Mouse (Mus musculus): ENCODE results near the gene Mmp20. TPM values are rescaled to one million over a fixed set of nuclear protein-coding genes. Genes with fewer than 3 reads are reported as not detected.

Gene Mmp20
- polyA plus RNA-seq, 1 experiment: not detected

DNA sequence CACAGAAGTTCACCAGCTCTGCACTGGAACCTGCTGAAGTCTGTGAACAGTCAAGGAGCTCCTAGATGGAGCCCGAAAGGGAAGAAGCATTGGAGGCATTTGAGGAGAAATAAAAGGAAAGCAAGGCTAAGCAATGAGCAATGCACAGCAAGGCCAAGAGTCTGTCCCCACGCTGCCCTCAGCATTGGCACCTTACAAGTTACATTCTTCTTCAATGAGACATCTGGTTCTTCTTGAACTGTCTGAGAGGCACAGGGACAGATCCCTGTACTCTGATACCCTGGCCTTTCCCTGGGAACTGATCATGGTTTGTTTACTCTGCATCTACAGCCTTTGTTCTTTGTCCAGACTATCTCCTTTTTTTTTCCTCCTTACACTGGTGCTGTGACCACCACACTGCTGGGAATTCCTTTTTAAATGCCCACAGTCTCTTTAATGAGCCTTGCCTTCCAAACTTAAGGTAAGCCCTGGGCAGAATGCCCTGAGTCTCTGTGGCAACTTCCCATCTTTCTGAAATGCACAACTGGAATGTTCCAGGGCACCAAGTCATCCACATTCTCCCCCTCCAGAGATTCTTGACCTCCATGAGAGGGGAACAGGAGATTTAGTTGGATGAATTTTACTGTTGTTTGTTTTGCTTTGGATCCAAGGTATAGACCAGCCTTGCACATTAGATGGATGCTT lies 50.3 kb downstream of the Mmp20 start:
- TF ChIP-seq TAL1 (IDR thresholded peaks at IDR 0.05; ENCODE audit: low read length) (no peak), GATA1 (IDR thresholded peaks at IDR 0.05; ENCODE audit: low read length) (no peak)
- Histone ChIP-seq H3K4me3 (replicated peaks) (no peak overlapping the region), H3K27me3 (ENCODE audit: control insufficient read depth) (no peaks in the 10 kb centered on the region), H3K9me3 (ENCODE audit: control insufficient read depth, low read length) (no peaks in the 10 kb centered on the region), H3K36me3 (ENCODE audit: control insufficient read depth) (no peaks in the 10 kb centered on the region), H3K4me1 (ENCODE audit: control insufficient read depth) (no peaks in the 10 kb centered on the region)

DNA sequence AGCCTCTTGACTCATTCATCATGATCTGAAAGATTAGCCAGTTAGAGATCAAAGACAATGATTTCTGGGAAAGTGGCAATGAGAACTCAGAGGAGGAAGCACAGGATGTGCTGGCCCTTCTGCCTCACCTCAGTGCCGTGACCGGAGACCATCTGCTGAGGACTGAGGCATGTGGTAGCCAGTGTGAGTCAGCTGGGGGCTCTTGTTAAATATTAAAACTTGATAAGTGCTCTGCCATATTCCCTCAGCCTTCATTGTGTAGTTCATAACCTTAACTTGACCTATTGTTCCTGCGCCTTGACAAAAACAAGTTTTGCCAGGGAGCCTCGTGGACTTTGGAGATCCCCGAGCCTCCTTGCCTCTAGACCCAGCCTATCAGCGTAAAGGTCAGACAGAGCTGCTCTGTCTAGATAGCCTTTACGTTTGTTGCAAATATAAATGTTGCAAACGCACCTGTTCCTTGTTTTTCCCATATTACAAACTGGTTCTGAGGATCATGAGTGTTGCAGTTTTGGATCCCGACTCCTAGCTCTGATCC lies 54.1 kb downstream of the Mmp20 start:
- Histone ChIP-seq H3K36me3 (ENCODE audit: control insufficient read depth) (no peaks in the 10 kb centered on the region), H3K27me3 (ENCODE audit: control insufficient read depth) (no peaks in the 10 kb centered on the region), H3K4me1 (ENCODE audit: control insufficient read depth) (no peaks in the 10 kb centered on the region), H3K4me3 (replicated peaks) (no peak overlapping the region), H3K9me3 (ENCODE audit: control insufficient read depth, low read length) (no peaks in the 10 kb centered on the region)
- TF ChIP-seq GATA1 (IDR thresholded peaks at IDR 0.05; ENCODE audit: low read length): no peak
- TF ChIP-seq TAL1 (IDR thresholded peaks at IDR 0.05; ENCODE audit: low read length): no peak

DNA sequence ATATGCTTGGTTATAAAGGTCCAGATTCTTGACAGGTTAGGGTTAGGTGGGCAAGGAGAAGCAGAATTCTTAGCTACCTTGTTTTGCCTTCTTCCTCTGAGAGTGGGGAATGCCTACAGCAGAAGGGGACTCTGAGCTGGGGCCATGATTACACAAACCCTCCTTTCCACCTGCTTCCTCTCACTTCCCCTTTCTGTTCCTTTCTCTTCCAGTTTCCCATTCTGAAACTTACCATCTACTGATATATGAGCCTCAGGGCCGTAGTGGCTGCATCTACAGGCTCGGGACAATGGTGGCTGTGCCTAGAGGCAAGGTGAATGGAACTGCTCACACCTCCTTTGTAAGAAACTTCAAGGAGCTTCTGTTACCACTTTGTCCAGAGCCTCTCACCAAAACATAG lies 58.0 kb downstream of the Mmp20 start:
- no peaks in the 10 kb centered on the region for H3K4me1 ChIP-seq (ENCODE audit: control insufficient read depth)
- no peak overlapping the region for H3K4me3 ChIP-seq (replicated peaks)
- H3K27me3 ChIP-seq (ENCODE audit: control insufficient read depth): no peaks in the 10 kb centered on the region; the same call in 1 of the 2 replicates
- TF ChIP-seq GATA1 (IDR thresholded peaks at IDR 0.05; ENCODE audit: low read length) (no peak), TAL1 (IDR thresholded peaks at IDR 0.05; ENCODE audit: low read length) (no peak)
- H3K9me3 ChIP-seq (ENCODE audit: control insufficient read depth, low read length): no peaks in the 10 kb centered on the region
- no peaks in the 10 kb centered on the region for H3K36me3 ChIP-seq (ENCODE audit: control insufficient read depth)

DNA sequence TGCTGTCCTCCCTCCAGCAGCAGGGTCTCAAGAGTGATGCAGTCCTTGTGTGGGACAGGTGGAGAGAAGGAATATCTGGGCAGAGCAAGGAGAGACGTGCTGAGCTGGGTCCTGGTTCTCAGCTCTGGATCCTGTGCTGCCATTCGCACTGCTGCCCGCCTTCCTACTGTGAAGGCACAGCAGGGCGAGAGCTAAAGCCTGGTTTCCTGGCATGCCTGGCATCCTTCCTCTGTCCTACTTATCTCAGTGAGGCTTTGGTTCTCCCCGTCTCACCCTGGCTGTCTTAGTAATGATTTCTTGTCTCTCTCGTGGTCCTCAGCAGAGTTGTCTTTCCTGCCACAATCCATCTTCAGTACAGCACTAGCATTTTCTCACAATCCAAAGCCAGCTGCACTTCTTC lies 61.8 kb downstream of the Mmp20 start:
- no peak overlapping the region for H3K4me3 ChIP-seq (replicated peaks)
- TF ChIP-seq TAL1 (IDR thresholded peaks at IDR 0.05; ENCODE audit: low read length) (no peak), GATA1 (IDR thresholded peaks at IDR 0.05; ENCODE audit: low read length) (no peak)

DNA sequence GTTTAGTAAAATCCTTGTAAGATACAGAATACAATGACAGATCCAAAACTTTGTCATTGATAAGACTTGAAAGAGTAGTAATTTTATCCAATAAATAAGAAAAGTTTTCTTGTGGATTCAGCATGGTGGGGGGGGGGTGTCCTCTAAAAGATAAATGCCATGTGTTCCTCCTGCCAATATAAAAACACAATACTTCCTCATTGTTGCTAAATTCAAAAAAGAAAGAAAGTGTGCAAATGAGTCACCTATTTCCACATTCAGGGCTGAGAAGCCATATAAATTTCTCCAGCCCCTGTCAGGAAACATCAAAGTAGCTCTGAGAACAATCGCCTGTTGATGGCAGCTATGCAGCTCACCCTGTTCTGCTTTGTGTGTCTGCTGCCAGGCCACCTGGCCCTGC lies 63.8 kb downstream of the Mmp20 start, which contains the start of gene Mmp7:
Gene Mmp7, plus strand, starts transcription at position 301 of the 400 bp plus-strand sequence.
- Histone ChIP-seq H3K9me3 (ENCODE audit: control insufficient read depth, low read length) (no peaks in the 10 kb centered on the region), H3K4me3 (replicated peaks) (no peak within 1 kb of the TSS), H3K36me3 (ENCODE audit: control insufficient read depth) (no peaks in the 10 kb centered on the region), H3K27me3 (ENCODE audit: control insufficient read depth) (no peaks in the 10 kb centered on the region; the same call in 1 of the 2 replicates), H3K4me1 (ENCODE audit: control insufficient read depth) (no peaks in the 10 kb centered on the region)
- TF ChIP-seq TAL1 (IDR thresholded peaks at IDR 0.05; ENCODE audit: low read length) (no peak), GATA1 (IDR thresholded peaks at IDR 0.05; ENCODE audit: low read length) (no peak)

More for the DNA sequence above, 61.8 kb downstream of the Mmp20 start:
- no peaks in the 10 kb centered on the region for H3K4me1 ChIP-seq (ENCODE audit: control insufficient read depth)
- no peaks in the 10 kb centered on the region for H3K9me3 ChIP-seq (ENCODE audit: control insufficient read depth, low read length)
- no peaks in the 10 kb centered on the region for H3K36me3 ChIP-seq (ENCODE audit: control insufficient read depth)
- no peaks in the 10 kb centered on the region; the same call in 1 of the 2 replicates for H3K27me3 ChIP-seq (ENCODE audit: control insufficient read depth)

DNA sequence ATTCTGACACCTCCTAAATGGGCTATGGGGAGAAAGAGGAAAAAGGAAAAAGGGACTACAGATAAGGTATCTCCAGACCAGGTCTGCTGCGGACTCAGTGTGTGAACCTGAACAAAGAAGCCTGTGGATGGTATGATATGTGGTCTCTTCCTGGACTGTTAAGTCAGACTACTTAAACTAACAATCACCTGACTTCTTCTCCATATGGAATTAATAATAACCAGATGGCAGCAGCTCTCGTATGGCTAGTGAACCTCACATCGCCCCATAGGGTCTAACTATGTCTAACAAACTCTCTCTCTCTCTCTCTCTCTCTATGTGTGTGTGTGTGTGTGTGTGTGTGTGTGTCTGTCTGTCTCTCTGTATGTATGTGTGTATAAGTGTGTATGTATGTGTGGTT lies 65.9 kb downstream of the Mmp20 start:
- Histone ChIP-seq H3K27me3 (ENCODE audit: control insufficient read depth) (no peaks in the 10 kb centered on the region; the same call in 1 of the 2 replicates), H3K36me3 (ENCODE audit: control insufficient read depth) (no peaks in the 10 kb centered on the region), H3K4me3 (replicated peaks) (no peak overlapping the region), H3K4me1 (ENCODE audit: control insufficient read depth) (no peaks in the 10 kb centered on the region), H3K9me3 (ENCODE audit: control insufficient read depth, low read length) (no peaks in the 10 kb centered on the region)
- no peak for TF ChIP-seq TAL1 (IDR thresholded peaks at IDR 0.05; ENCODE audit: low read length)
- TF ChIP-seq GATA1 (IDR thresholded peaks at IDR 0.05; ENCODE audit: low read length): no peak

DNA sequence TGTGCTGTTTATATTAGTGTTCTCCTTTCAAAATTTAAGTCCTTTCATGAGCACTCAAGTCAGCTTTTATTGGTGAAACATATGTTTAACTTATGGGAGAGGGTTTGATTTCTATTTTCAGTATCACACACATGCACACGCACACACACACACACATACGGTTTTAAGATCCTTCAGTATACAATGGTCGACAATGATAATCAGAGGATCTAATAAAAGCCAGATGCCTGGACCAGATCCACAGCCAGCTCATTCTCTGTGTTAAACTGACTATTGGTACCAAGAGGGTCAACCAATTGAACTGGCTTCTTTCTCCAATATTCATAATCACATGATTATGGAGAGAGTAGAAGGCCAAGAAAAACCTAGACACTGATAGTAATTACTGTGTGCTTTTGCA lies 67.6 kb downstream of the Mmp20 start:
- no peaks in the 10 kb centered on the region for H3K27me3 ChIP-seq (ENCODE audit: control insufficient read depth)
- no peak overlapping the region for H3K4me3 ChIP-seq (replicated peaks)
- no peaks in the 10 kb centered on the region for H3K9me3 ChIP-seq (ENCODE audit: control insufficient read depth, low read length)
- no peaks in the 10 kb centered on the region for H3K36me3 ChIP-seq (ENCODE audit: control insufficient read depth)
- H3K4me1 ChIP-seq (ENCODE audit: control insufficient read depth): no peaks in the 10 kb centered on the region
- TF ChIP-seq TAL1 (IDR thresholded peaks at IDR 0.05; ENCODE audit: low read length) (no peak), GATA1 (IDR thresholded peaks at IDR 0.05; ENCODE audit: low read length) (no peak)

DNA sequence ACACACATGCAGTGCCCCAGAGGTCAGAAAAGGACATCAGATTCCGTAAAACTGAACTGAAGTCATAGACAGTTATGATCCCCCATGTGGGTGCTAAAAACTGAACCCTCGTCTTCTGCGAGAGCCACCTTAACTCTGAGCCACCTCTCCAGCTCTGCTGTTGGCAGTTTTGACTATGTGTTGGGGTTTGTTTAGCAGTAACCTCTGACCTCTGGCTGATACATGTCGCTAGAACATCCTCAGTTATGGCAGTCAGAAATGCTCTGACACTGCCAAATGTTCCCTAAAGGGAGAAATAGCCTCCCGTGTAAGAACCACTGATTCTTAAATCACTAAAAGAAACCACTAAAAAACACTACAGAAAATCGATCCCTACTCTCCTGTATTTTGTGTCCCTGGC lies 80.7 kb downstream of the Mmp20 start:
- H3K4me3 ChIP-seq (replicated peaks): no peak overlapping the region
- no peaks in the 10 kb centered on the region for H3K4me1 ChIP-seq (ENCODE audit: control insufficient read depth)
- TF ChIP-seq GATA1 (IDR thresholded peaks at IDR 0.05; ENCODE audit: low read length) (no peak), TAL1 (IDR thresholded peaks at IDR 0.05; ENCODE audit: low read length) (no peak)
- no peaks in the 10 kb centered on the region for H3K27me3 ChIP-seq (ENCODE audit: control insufficient read depth)
- no peaks in the 10 kb centered on the region for H3K9me3 ChIP-seq (ENCODE audit: control insufficient read depth, low read length)
- H3K36me3 ChIP-seq (ENCODE audit: control insufficient read depth): no peaks in the 10 kb centered on the region

DNA sequence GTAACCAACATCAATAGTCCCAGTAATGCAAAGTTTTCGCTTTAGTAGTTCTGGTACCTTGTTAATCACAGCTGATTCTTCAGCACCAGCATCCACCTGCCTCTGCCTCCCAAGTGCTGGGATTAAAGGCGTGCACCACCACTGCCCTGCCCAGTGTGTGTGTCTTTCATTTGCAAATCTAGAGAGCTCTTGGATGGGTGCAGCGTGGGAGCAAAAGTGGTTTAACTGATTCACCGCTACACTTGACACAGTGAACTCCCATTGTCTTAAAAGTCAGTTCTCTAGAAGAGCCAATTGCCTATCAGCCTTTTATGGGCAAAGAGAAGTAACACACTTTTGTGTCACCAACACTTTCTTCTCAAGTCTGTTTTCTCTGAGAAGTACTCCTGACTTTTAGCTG lies 83.2 kb downstream of the Mmp20 start:
- no peak for TF ChIP-seq GATA1 (IDR thresholded peaks at IDR 0.05; ENCODE audit: low read length)
- TF ChIP-seq TAL1 (IDR thresholded peaks at IDR 0.05; ENCODE audit: low read length): no peak
- no peaks in the 10 kb centered on the region for H3K36me3 ChIP-seq (ENCODE audit: control insufficient read depth)
- no peak overlapping the region for H3K4me3 ChIP-seq (replicated peaks)
- H3K4me1 ChIP-seq (ENCODE audit: control insufficient read depth): no peaks in the 10 kb centered on the region
- no peaks in the 10 kb centered on the region for H3K9me3 ChIP-seq (ENCODE audit: control insufficient read depth, low read length)
- H3K27me3 ChIP-seq (ENCODE audit: control insufficient read depth): no peaks in the 10 kb centered on the region

All from erythroblast, embryonic 14.5 days (primary cell).